Mouse (Mus musculus): ENCODE results near the gene Pgap3. TPM values are rescaled to one million over a fixed set of nuclear protein-coding genes. Genes with fewer than 3 reads are reported as not detected.
A peak's percentile ranks its signal among the peaks of the same experiment; 100 is the strongest.

Pgap3 gene
- polyA plus RNA-seq, 1 experiment from 2014 or later = 6.1 TPM

DNA sequence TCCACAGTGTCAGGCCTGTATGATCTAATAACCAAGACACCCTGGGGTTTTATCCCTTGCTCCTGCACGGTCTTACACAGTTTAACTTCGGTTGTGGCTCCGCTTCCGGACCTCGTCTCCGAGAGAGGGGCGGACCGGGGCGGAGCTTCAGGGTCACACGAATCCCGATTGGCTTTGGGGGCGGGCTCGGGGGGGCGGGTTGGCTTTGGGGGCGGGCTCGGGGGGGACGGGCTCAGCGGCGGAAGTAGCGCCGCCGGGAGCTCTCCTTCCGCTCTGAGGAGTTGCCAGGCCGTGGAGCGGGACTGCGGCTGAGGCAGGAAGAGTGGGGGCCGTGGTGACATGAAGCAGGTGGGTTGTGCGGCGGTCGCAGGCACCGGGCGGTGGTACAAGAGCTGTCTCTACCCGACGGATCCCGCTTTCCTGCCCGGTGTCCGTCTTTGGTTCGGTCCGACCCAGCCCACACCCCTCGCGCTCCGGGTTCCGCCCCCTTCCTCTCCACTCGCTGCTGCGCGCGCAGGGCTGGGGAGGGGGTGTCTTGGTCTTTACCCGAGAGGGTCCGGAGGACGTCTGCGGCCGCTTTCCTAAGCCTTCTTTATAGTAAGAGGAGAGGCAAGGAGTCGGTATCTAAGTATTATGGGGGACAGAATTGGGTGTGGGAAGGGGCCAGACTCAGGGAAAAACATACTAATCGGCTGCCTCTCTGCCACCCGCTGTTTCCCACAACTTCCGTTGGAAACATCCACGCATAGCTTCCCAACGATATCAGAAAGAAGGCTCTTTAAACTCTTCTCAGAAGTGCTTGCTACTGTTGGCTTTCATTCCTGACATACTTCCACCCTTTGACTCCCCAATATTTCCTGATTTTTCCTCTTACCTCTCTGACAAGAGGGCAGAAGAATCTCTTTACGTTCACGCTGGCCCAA is 41.9 kb downstream of the Pgap3 start, which contains the start of gene Stard3:
TSS of gene Stard3 (plus strand) at position 208 of the 923 bp plus-strand sequence.
- DNase-seq (ENCODE audit: low spot score) (peak; percentile 94), ATAC-seq (peak; percentile 90)
- Histone ChIP-seq H3K4me1 (ENCODE audit: control insufficient read depth, insufficient read depth, low read length) (peaks cover 16% of the 10 kb centered on the region), H3K9me3 (replicated peaks; ENCODE audit: control insufficient read depth, low read length) (no peaks in the 10 kb centered on the region), H3K27me3 (replicated peaks; ENCODE audit: control insufficient read depth, insufficient read depth, low read length) (no peaks in the 10 kb centered on the region), H3K4me3 (ENCODE audit: low read depth, low read length) (peak within 1 kb of the TSS; percentile 68), H3K27ac (ENCODE audit: low read depth, low read length) (peak within 1 kb of the TSS; percentile 66; the same call in 1 of the 2 replicates), H3K9ac (ENCODE audit: low read length) (peak within 1 kb of the TSS; percentile 75), H3K4me2 (ENCODE audit: low read length) (peak within 1 kb of the TSS; percentile 91), H3K36me3 (ENCODE audit: control insufficient read depth, insufficient read depth, low read length) (no peaks in the 10 kb centered on the region)
- under 1% methylated on average over 59 of the region's 60 CpGs for WGBS

DNA sequence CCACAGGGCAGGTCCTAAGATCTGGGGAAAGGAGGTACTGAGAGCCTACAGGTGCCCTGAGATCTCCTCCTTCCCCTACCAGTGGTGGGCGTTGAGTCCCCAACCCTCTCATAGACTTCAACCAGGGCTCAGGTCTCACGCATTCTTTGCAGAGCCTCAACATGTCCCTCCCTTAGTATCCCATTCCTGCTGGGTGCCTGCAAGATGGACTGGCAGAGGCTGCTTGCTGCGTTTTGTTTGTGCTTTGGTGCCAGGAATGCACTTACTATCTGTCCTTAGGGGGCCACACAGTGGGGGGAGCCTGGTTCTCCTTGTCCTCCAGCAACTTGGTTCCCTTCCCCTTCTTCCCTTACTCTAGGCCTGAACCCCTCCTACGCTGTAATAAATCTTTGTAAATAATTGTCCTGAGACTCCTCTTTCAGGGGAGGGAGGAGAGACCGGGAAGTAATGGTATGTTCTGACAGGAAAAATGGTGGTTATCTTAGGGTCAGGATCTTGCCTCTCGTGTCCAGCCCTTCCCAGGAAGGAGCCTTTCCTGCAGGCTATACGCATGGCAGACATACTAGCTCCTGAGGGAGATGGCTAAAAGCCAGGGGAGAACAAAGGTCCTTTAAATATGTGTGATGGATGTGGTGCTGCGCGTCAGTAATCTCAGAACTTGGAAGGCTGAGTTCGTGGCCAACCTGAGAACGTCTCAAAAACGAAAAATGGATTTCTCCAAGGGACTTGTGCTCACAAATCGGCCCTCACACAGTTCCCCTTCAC is 42.7 kb downstream of the Pgap3 start:
- ATAC-seq = 0 out of 2 replicates have a peak, but pooled peaks have one; percentile 3

DNA sequence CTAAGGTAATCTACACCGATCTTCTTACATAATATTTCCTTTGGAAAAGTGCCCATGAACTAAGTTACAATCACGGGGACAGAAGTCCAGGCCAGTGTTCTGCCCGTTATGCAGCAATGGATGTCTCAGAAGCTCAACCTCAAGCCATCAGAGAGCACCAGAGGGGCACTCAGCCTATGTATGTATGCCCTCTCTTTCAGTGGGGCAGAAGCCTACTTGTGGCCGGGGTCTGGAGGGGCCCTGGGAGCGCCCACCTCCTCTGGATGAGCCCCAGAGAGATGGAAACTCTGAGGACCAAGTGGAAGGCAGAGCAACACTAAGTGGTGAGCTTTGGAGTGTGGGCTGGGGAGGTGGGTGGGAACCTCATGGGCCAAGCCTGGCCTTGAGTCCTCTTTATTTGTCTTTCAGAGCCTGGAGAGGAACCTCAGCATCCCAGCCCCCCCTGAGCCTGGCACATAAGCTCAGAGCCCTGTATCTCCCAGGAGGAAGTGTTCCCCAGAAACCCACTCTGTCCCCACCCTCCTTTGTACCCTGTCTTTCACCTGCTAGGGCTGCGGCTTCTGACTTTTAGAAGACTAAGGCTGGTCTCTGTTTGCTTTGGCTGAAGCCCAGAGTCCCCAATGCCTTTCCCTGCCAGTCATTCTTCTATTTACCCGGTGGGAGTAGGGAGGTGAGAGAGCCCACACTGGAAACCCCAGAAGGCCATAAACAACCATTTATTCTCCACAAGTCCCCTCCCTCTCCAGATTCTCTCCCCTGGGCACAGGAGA is 43.5 kb downstream of the Pgap3 start:
- Histone ChIP-seq H3K4me3 (ENCODE audit: low read depth, low read length) (no peak overlapping the region), H3K36me3 (ENCODE audit: control insufficient read depth, insufficient read depth, low read length) (no peaks in the 10 kb centered on the region), H3K9me3 (replicated peaks; ENCODE audit: control insufficient read depth, low read length) (no peaks in the 10 kb centered on the region), H3K4me1 (ENCODE audit: control insufficient read depth, insufficient read depth, low read length) (peaks cover 16% of the 10 kb centered on the region), H3K4me2 (ENCODE audit: low read length) (no peak overlapping the region), H3K27me3 (replicated peaks; ENCODE audit: control insufficient read depth, insufficient read depth, low read length) (peaks cover 5% of the 10 kb centered on the region; the same call in 1 of the 2 replicates), H3K27ac (ENCODE audit: low read depth, low read length) (no peak overlapping the region), H3K9ac (ENCODE audit: low read length) (no peak overlapping the region)
- DNase-seq (ENCODE audit: low spot score) = no peak
- no peak for ATAC-seq
- WGBS = 80% methylated on average over 7 of the region's 7 CpGs

More for the DNA sequence above, 42.7 kb downstream of the Pgap3 start:
- 9% methylated on average over 13 of the region's 13 CpGs for WGBS
- H3K4me3 ChIP-seq (ENCODE audit: low read depth, low read length) = peak overlapping the region; percentile 68
- H3K27me3 ChIP-seq (replicated peaks; ENCODE audit: control insufficient read depth, insufficient read depth, low read length) = no peaks in the 10 kb centered on the region
- H3K27ac ChIP-seq (ENCODE audit: low read depth, low read length) = peak overlapping the region; percentile 66; the same call in 1 of the 2 replicates
- H3K9ac ChIP-seq (ENCODE audit: low read length) = peak overlapping the region; percentile 75
- H3K9me3 ChIP-seq (replicated peaks; ENCODE audit: control insufficient read depth, low read length) = no peaks in the 10 kb centered on the region
- peak overlapping the region; percentile 91 for H3K4me2 ChIP-seq (ENCODE audit: low read length)
- no peak for DNase-seq (ENCODE audit: low spot score)
- H3K4me1 ChIP-seq (ENCODE audit: control insufficient read depth, insufficient read depth, low read length) = peaks cover 16% of the 10 kb centered on the region
- no peaks in the 10 kb centered on the region for H3K36me3 ChIP-seq (ENCODE audit: control insufficient read depth, insufficient read depth, low read length)

DNA sequence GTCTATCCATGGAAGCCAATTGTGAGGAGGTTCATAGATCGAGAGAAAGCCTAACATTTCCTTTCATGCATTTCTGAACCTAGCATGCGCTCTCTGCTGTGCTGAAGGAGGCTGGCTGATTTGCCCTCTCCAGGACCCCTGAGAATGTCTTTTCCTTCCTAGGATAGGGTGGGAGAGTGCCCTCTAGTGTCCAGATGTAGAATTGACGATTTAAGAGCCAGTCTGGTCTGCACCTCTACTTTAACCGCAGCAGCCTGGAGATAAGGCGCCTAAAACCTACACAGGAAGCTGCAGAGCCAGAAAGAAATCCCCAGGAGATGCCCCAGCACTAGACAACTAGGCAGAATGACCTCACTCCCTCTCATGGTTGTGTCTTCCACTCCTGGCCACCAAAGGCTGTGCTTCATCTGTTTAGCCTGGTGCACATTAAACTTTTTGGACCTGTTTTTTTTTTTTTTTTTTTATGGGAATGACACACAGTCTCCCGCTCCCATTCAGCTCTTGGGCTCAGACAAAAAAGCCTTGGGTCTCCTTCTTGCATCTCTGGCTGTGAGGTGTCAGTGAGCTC is 44.5 kb downstream of the Pgap3 start:
- DNase-seq (ENCODE audit: low spot score) (peak; percentile 89), ATAC-seq (peak; percentile 30; the same call in 1 of the 2 replicates)
- Histone ChIP-seq H3K36me3 (ENCODE audit: control insufficient read depth, insufficient read depth, low read length) (no peaks in the 10 kb centered on the region), H3K27ac (ENCODE audit: low read depth, low read length) (no peak overlapping the region), H3K4me1 (ENCODE audit: control insufficient read depth, insufficient read depth, low read length) (peaks cover 12% of the 10 kb centered on the region), H3K9ac (ENCODE audit: low read length) (no peak overlapping the region), H3K27me3 (replicated peaks; ENCODE audit: control insufficient read depth, insufficient read depth, low read length) (peaks cover 11% of the 10 kb centered on the region; the same call in 1 of the 2 replicates), H3K4me3 (ENCODE audit: low read depth, low read length) (no peak overlapping the region), H3K4me2 (ENCODE audit: low read length) (no peak overlapping the region), H3K9me3 (replicated peaks; ENCODE audit: control insufficient read depth, low read length) (no peaks in the 10 kb centered on the region)
- WGBS = 11% methylated on average over 6 of the region's 6 CpGs

DNA sequence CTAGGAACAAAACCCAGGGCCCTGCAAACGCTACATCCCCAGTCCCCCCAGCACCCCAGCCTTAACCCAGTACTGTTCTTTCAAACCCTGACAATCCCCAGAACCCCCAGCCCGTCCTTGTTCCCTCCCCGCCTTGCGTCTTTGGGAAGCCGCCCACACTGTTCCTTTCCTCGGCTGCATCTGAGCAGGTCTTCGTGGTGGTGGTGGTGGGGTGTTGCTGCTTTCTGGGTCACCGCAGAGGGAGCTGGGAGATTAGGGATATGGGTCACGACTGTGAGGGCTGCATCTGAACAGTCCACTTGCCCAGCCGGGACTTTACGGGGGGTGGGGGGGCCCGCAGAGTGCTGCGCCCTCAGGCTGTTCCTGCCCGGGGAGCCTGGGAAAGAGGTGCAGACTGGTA is 45.8 kb downstream of the Pgap3 start:
- no peak overlapping the region for H3K27ac ChIP-seq (ENCODE audit: low read depth, low read length)
- DNase-seq (ENCODE audit: low spot score) (no peak), ATAC-seq (no peak)
- H3K9me3 ChIP-seq (replicated peaks; ENCODE audit: control insufficient read depth, low read length) = no peaks in the 10 kb centered on the region
- WGBS = 64% methylated on average over 14 of the region's 14 CpGs
- H3K9ac ChIP-seq (ENCODE audit: low read length) = no peak overlapping the region
- peaks cover 25% of the 10 kb centered on the region for H3K27me3 ChIP-seq (replicated peaks; ENCODE audit: control insufficient read depth, insufficient read depth, low read length)
- no peaks in the 10 kb centered on the region for H3K36me3 ChIP-seq (ENCODE audit: control insufficient read depth, insufficient read depth, low read length)
- H3K4me3 ChIP-seq (ENCODE audit: low read depth, low read length) = no peak overlapping the region
- no peak overlapping the region for H3K4me2 ChIP-seq (ENCODE audit: low read length)
- H3K4me1 ChIP-seq (ENCODE audit: control insufficient read depth, insufficient read depth, low read length) = peaks cover 10% of the 10 kb centered on the region

DNA sequence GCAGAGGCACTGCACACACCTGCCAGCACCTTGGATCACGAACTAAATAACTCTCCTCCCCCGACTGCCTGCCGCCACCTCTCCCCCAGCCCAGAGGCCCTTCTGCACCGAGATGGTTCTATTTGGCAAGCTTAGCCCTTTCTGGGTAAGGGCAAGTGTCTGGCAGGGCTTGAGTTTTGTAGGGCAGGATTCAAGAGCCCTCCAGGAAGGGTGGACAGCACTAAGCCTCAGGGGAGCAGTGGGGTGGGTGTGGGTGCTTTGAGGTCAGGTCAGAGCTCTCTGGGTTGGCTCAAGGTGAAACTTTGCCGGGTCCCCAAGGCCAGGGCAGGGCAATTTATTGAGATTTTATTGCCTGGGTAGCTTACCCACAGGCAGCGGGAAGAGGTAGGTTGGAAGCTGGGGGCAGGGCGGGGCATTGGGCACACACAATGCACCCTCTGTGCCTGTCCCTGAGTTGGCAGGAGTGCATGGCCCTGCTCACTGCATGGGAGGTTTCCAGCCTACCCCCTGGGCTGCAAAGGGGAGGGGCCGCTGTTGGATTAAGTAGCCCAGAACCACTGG is 46.6 kb downstream of the Pgap3 start:
- peaks cover 4% of the 10 kb centered on the region; the same call in 1 of the 2 replicates for H3K4me1 ChIP-seq (ENCODE audit: control insufficient read depth, insufficient read depth, low read length)
- H3K9me3 ChIP-seq (replicated peaks; ENCODE audit: control insufficient read depth, low read length) = no peaks in the 10 kb centered on the region
- no peak overlapping the region for H3K27ac ChIP-seq (ENCODE audit: low read depth, low read length)
- H3K9ac ChIP-seq (ENCODE audit: low read length) = no peak overlapping the region
- no peaks in the 10 kb centered on the region for H3K36me3 ChIP-seq (ENCODE audit: control insufficient read depth, insufficient read depth, low read length)
- H3K4me2 ChIP-seq (ENCODE audit: low read length) = no peak overlapping the region
- no peak overlapping the region for H3K4me3 ChIP-seq (ENCODE audit: low read depth, low read length)
- H3K27me3 ChIP-seq (replicated peaks; ENCODE audit: control insufficient read depth, insufficient read depth, low read length) = peaks cover 32% of the 10 kb centered on the region
- no peak for DNase-seq (ENCODE audit: low spot score)
- no peak for ATAC-seq
- WGBS = 28% methylated on average over 8 of the region's 8 CpGs

DNA sequence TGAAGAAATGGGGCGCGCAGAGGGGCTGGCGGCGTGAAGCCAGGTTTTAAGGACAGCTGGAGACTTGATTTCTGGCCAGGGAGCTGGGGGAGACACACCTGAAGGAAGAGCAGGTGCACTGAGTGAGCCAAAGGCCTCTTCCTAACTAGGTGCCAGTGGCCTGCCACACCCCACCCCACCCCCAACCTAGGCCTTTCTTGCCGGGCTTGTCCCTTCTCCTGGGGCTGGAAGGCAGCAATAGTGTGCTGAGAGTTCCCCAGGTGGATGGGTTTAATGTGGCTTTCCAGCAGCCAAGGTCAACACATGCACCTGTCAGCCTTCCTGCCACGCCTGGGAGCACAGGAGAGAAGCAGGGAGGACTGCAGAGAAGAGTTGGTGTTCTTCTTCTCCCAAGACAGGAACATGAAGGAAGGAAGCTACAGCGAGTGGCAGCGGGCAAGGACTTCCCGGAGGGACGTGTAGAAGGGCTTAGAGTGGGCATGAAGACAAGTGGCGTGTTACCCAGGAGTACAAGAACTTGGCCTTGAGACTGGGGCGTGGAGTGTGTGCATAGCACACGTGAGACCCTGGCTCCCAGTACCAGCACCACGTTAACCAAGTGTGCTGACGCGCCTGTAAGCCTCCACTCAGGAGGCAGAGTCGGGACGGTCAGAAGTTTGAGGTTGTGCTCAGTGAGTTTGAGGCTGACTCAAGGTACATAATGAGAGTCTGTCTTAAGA is 47.9 kb downstream of the Pgap3 start:
- Histone ChIP-seq H3K27ac (ENCODE audit: low read depth, low read length) (no peak overlapping the region), H3K4me3 (ENCODE audit: low read depth, low read length) (no peak overlapping the region), H3K4me2 (ENCODE audit: low read length) (no peak overlapping the region), H3K36me3 (ENCODE audit: control insufficient read depth, insufficient read depth, low read length) (no peaks in the 10 kb centered on the region), H3K9me3 (replicated peaks; ENCODE audit: control insufficient read depth, low read length) (no peaks in the 10 kb centered on the region), H3K9ac (ENCODE audit: low read length) (no peak overlapping the region), H3K27me3 (replicated peaks; ENCODE audit: control insufficient read depth, insufficient read depth, low read length) (peaks cover 44% of the 10 kb centered on the region), H3K4me1 (ENCODE audit: control insufficient read depth, insufficient read depth, low read length) (peaks cover 5% of the 10 kb centered on the region)
- WGBS = 77% methylated on average over 18 of the region's 18 CpGs
- no peak for DNase-seq (ENCODE audit: low spot score)
- no peak for ATAC-seq

Measured in forebrain, embryonic 14.5 days (tissue).